Mouse (Mus musculus) heart, adult 9 months (tissue): ENCODE measurements around the gene Oxsr1.
"Not testable (repeated sequence)": the region's sequence is repeated elsewhere in the genome, so short reads cannot be mapped to it uniquely, and the experiment has no call there.

ENCODE experiments used
- DNase-seq, 2 experiments: peaks; one replicate each; pipeline ENCODE4 v3.0.0; 2022; ENCODE audit warnings: low spot score in 2 of 2

Oxsr1 gene

GRCm38 (mm10) chr9:119215341-119215740, 106.9 kb downstream of the Oxsr1 start:
- DNase-seq: not testable (repeated sequence)

GRCm38 (mm10) chr9:119214601-119215000, 107.6 kb downstream of the Oxsr1 start:
- no peak for DNase-seq

- no peak for DNase-seq
Observed at GRCm38 (mm10) chr9:119212996-119213395, 109.2 kb downstream of the Oxsr1 start.

- no peak for DNase-seq
Observed at GRCm38 (mm10) chr9:119208998-119209397, 113.2 kb downstream of the Oxsr1 start, which contains the start of gene Slc22a13. Slc22a13 (minus strand) TSS chr9:119209098.

GRCm38 (mm10) chr9:119207113-119207512, 115.1 kb downstream of the Oxsr1 start:
- no peak for DNase-seq

GRCm38 (mm10) chr9:119206666-119207065, 115.6 kb downstream of the Oxsr1 start:
- no peak for DNase-seq

GRCm38 (mm10) chr9:119205756-119206155, 116.5 kb downstream of the Oxsr1 start:
- no peak for DNase-seq

GRCm38 (mm10) chr9:119203617-119204016, 118.6 kb downstream of the Oxsr1 start:
- DNase-seq: no peak

- DNase-seq: no peak
Observed at GRCm38 (mm10) chr9:119201653-119202052, 120.6 kb downstream of the Oxsr1 start.

- no peak for DNase-seq
Observed at GRCm38 (mm10) chr9:119199151-119199861, 122.9 kb downstream of the Oxsr1 start.

GRCm38 (mm10) chr9:119192202-119192990, 129.8 kb downstream of the Oxsr1 start:
- DNase-seq: no peak
